Mouse (Mus musculus) lung, embryonic 14.5 days (tissue): ENCODE results near the gene Slc17a4. TPM values are rescaled to one million over a fixed set of nuclear protein-coding genes. Genes with fewer than 3 reads are reported as not detected.

Source experiments
- ATAC-seq: fragments of 200-750 bp; cut with Nextera tagmentation; 2 replicates; pipeline ENCODE4 v1.8.0; 2017; ENCODE audit warnings: mild to moderate bottlenecking, moderate TSS enrichment, moderate library complexity; ENCODE audit not compliant: insufficient read depth
- DNase-seq: peaks from one replicate; pipeline ENCODE4 v3.0.0-alpha.2; 2015
- H3K27ac ChIP-seq: fragments of 300-500 bp; sonication (generic); 2 replicates; pipeline ENCODE4 v1.5.1; 2014; ENCODE audit warnings: low read depth, mild to moderate bottlenecking, moderate library complexity
- H3K27me3 ChIP-seq: fragments of 300-500 bp; sonication (generic); 2 replicates; pipeline ENCODE4 v1.6.1; 2014; ENCODE audit warnings: low read length, control low read depth; ENCODE audit not compliant: insufficient read depth
- H3K36me3 ChIP-seq: fragments of 300-500 bp; sonication (generic); 2 replicates; pipeline ENCODE4 v1.6.1; 2014; ENCODE audit warnings: control low read depth; ENCODE audit not compliant: insufficient read depth
- H3K4me1 ChIP-seq: fragments of 300-500 bp; sonication (generic); 2 replicates; pipeline ENCODE4 v1.6.1; 2014; ENCODE audit warnings: antibody characterized with exemption, control low read depth; ENCODE audit not compliant: insufficient read depth
- H3K4me2 ChIP-seq: fragments of 300-500 bp; sonication (generic); 2 replicates; pipeline ENCODE4 v1.6.1; 2014; ENCODE audit warnings: mild to moderate bottlenecking
- H3K4me3 ChIP-seq: fragments of 300-500 bp; sonication (generic); 2 replicates; pipeline ENCODE4 v1.5.1; 2014; ENCODE audit warnings: low read depth, low read length
- H3K9ac ChIP-seq: fragments of 300-500 bp; sonication (generic); 2 replicates; pipeline ENCODE4 v1.6.1; 2014
- H3K9me3 ChIP-seq: fragments of 300-500 bp; sonication (generic); 2 replicates; pipeline ENCODE4 v1.6.1; 2016; ENCODE audit warnings: low read depth, low read length, control low read depth
- CTCF ChIP-seq: IDR thresholded peaks from 2 replicates; pipeline ENCODE4 v1.5.1; 2016; ENCODE audit warnings: antibody characterized with exemption, low read depth
- WGBS: fragments of 180-500 bp; shearing (Covaris S2); extraction: QIAGEN DNeasy Blood & Tissue Kit; methylation state at CpG from one replicate; pipeline ENCODE4 v1.1.7; 2014; 5-methylcytosine and 5-hydroxymethylcytosine counted together
- polyA plus RNA-seq: library from polyadenylated mRNA; unstranded; fragments of >200 nt; fragmentation: Nextera tagmentation; extraction: Ambion mirVana; gene quantifications from 2 replicates; pipeline ENCODE4 v1.2.1, GENCODE M21; 2014

Slc17a4 gene
- polyA plus RNA-seq, 1 experiment from 2014 or later: not detected

GRCm38 (mm10) chr13:23917674-23918073, 2.9 kb upstream of the Slc17a4 start:
- WGBS: 21% methylated on average over 4 of the region's 4 CpGs
- TF ChIP-seq CTCF: no peak
- H3K4me3 ChIP-seq: no peak overlapping the region
- no peak for ATAC-seq
- H3K27me3 ChIP-seq: no peaks in the 10 kb centered on the region
- no peak for DNase-seq
- H3K9ac ChIP-seq: no peak overlapping the region
- H3K27ac ChIP-seq: no peak overlapping the region
- no peaks in the 10 kb centered on the region for H3K9me3 ChIP-seq
- H3K36me3 ChIP-seq: no peaks in the 10 kb centered on the region
- H3K4me2 ChIP-seq: no peak overlapping the region
- no peaks in the 10 kb centered on the region for H3K4me1 ChIP-seq

- H3K27ac ChIP-seq: no peak overlapping the region
- H3K36me3 ChIP-seq: no peaks in the 10 kb centered on the region
- no peak overlapping the region for H3K4me2 ChIP-seq
- H3K4me3 ChIP-seq: no peak overlapping the region
- ATAC-seq (no peak), DNase-seq (no peak)
- no peaks in the 10 kb centered on the region for H3K27me3 ChIP-seq
- no peaks in the 10 kb centered on the region for H3K9me3 ChIP-seq
- H3K9ac ChIP-seq: no peak overlapping the region
- no peaks in the 10 kb centered on the region for H3K4me1 ChIP-seq
- 78% methylated on average over 1 of the region's 1 CpGs for WGBS
- no peak for TF ChIP-seq CTCF
These were observed 1.3 kb upstream of the Slc17a4 start for GRCm38 (mm10) chr13:23916132-23916531.

GRCm38 (mm10) chr13:23913791-23914306, 960 bp downstream of the Slc17a4 start:
- no peaks in the 10 kb centered on the region for H3K9me3 ChIP-seq
- H3K27me3 ChIP-seq: no peaks in the 10 kb centered on the region
- H3K27ac ChIP-seq: no peak overlapping the region
- no peak overlapping the region for H3K9ac ChIP-seq
- DNase-seq (peak; percentile 28), ATAC-seq (no peak; the same call in 1 of the 2 replicates)
- H3K36me3 ChIP-seq: no peaks in the 10 kb centered on the region
- no peak overlapping the region for H3K4me2 ChIP-seq
- TF ChIP-seq CTCF: no peak
- WGBS: 45% methylated on average over 6 of the region's 6 CpGs
- H3K4me3 ChIP-seq: no peak overlapping the region
- no peaks in the 10 kb centered on the region for H3K4me1 ChIP-seq

DNA sequence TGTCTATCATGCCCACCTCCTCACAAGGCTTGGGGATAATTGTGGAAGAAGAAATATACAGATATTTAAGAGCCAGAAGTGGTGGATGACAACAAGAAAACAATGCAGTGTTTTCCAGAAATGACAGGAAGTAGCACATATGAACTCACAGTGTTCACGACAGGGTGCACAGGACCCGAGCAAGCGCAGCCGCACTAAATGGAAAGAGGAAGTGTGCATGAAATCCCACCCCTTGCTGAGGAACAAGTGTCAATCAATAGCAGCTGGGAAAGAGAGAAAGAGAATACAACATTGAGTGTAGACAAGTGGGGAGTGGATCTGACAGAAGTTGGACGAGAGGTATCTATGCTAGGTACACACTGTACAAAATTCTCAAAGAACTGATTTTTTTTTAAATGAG, 3.5 kb downstream of the Slc17a4 start:
- ATAC-seq (no peak), DNase-seq (no peak)
- H3K4me1 ChIP-seq: no peaks in the 10 kb centered on the region
- WGBS: 74% methylated on average over 5 of the region's 5 CpGs
- no peaks in the 10 kb centered on the region for H3K9me3 ChIP-seq
- no peak overlapping the region for H3K27ac ChIP-seq
- H3K4me3 ChIP-seq: no peak overlapping the region
- H3K4me2 ChIP-seq: no peak overlapping the region
- no peak overlapping the region for H3K9ac ChIP-seq
- H3K27me3 ChIP-seq: no peaks in the 10 kb centered on the region
- H3K36me3 ChIP-seq: no peaks in the 10 kb centered on the region
- TF ChIP-seq CTCF: no peak

DNA sequence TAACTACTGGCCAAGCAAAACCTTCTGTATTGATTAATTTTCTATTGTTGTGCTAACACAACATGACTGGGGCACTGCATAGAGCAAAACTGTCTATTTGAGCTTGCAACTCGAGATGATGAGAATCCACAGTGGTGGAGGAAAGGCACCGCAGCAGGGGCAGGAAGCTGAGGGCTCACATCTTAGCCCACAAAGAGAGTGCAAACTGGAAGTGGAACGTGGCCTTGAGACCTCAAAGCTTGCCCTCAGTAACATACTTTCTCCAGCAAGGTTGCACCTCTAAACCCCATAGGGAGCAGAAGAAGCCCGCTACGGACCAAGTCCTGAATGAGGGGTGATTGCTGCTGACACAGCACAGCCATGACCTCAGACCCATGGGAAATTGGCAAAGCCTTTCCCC, 4.7 kb downstream of the Slc17a4 start:
- ATAC-seq (no peak), DNase-seq (no peak)
- no peaks in the 10 kb centered on the region for H3K36me3 ChIP-seq
- H3K4me3 ChIP-seq: no peak overlapping the region
- no peaks in the 10 kb centered on the region for H3K27me3 ChIP-seq
- no peaks in the 10 kb centered on the region for H3K4me1 ChIP-seq
- 71% methylated on average over 5 of the region's 5 CpGs for WGBS
- H3K9ac ChIP-seq: no peak overlapping the region
- no peaks in the 10 kb centered on the region for H3K9me3 ChIP-seq
- no peak overlapping the region for H3K27ac ChIP-seq
- no peak overlapping the region for H3K4me2 ChIP-seq
- TF ChIP-seq CTCF: no peak

- DNase-seq: no peak
- Histone ChIP-seq H3K27ac (no peak overlapping the region), H3K4me3 (no peak overlapping the region), H3K4me2 (no peak overlapping the region), H3K36me3 (no peaks in the 10 kb centered on the region), H3K27me3 (no peaks in the 10 kb centered on the region), H3K9me3 (no peaks in the 10 kb centered on the region), H3K4me1 (no peaks in the 10 kb centered on the region), H3K9ac (no peak overlapping the region)
- TF ChIP-seq CTCF: no peak
- WGBS: 91% methylated on average over 5 of the region's 5 CpGs
- no peak for ATAC-seq
These were observed 7.9 kb downstream of the Slc17a4 start for GRCm38 (mm10) chr13:23906906-23907305.

- H3K4me3 ChIP-seq: no peak overlapping the region
- H3K27me3 ChIP-seq: no peaks in the 10 kb centered on the region
- 27% methylated on average over 6 of the region's 6 CpGs for WGBS
- H3K4me2 ChIP-seq: no peak overlapping the region
- ATAC-seq (no peak), DNase-seq (peak; percentile 62)
- H3K36me3 ChIP-seq: no peaks in the 10 kb centered on the region
- no peak overlapping the region for H3K9ac ChIP-seq
- H3K4me1 ChIP-seq: no peaks in the 10 kb centered on the region
- no peak for TF ChIP-seq CTCF
- H3K27ac ChIP-seq: no peak overlapping the region
- H3K9me3 ChIP-seq: no peaks in the 10 kb centered on the region
These were observed 16.6 kb downstream of the Slc17a4 start for GRCm38 (mm10) chr13:23898242-23898641.

DNA sequence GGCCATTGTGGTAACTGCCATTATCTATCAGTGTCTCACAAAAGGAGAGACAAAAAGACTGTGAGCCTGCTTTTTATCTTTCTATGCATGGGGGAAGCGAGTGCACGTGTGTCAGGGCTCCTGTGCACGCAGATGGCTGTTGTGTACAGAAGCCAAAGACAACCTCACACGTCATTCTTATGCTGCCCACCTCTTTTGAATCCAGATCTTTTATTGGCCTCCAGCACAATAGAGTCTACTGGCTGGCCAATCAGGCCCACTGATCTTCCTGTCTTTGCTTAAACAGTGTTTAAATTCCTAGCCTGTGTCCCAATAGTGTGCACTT, 21.6 kb downstream of the Slc17a4 start:
- 51% methylated on average over 4 of the region's 4 CpGs for WGBS

More for the DNA sequence above, 21.6 kb downstream of the Slc17a4 start:
- Histone ChIP-seq H3K9ac (no peak overlapping the region), H3K27me3 (no peaks in the 10 kb centered on the region), H3K4me2 (no peak overlapping the region), H3K9me3 (no peaks in the 10 kb centered on the region), H3K27ac (no peak overlapping the region), H3K36me3 (no peaks in the 10 kb centered on the region), H3K4me3 (no peak overlapping the region), H3K4me1 (no peaks in the 10 kb centered on the region)
- no peak for TF ChIP-seq CTCF
- ATAC-seq (no peak), DNase-seq (no peak)
